Mouse (Mus musculus) thymus, adult 2 months (tissue): ENCODE data around the gene Egfl8.

Experiments
- CTCF ChIP-seq: fragments of 200-500 bp; IDR thresholded peaks from 2 replicates; pipeline ENCODE4 v1.5.1; 2012; ENCODE audit warnings: mild to moderate bottlenecking, control low read depth, low read length, moderate library complexity, borderline replicate concordance; ENCODE audit not compliant: control insufficient read depth, poor library complexity, insufficient read depth; ENCODE audit errors: extremely low read depth
- POLR2A ChIP-seq: fragments of 200-500 bp; IDR thresholded peaks from 2 replicates; pipeline ENCODE4 v1.6.1; 2012; ENCODE audit warnings: mild to moderate bottlenecking, low read length, control low read depth, moderate library complexity; ENCODE audit not compliant: control insufficient read depth, poor library complexity, insufficient read depth; ENCODE audit errors: extremely low read depth

- TF ChIP-seq POLR2A (no peak), CTCF (no peak)
These were observed 51.8 kb downstream of the Egfl8 start, which contains the start of gene Notch4 for GRCm38 (mm10) chr17:34564003-34564421.
